ENCODE assay signal across 25 mouse cellular contexts in genomic region chr1:141450960-141451359, GRCm38 (mm10).
"Had no signal": no experiment of that assay in that cellular context is flagged by ENCODE, and none has a peak within 500 bp of the region (broad histone marks: within the 10 kb centered on the region; RNA-seq: fewer than 3 reads in every experiment).

No protein-coding gene starts in this region.

- H3K27ac ChIP-seq: gastrocnemius, adult 2 months; heart, embryonic 10.5 days; hindbrain, embryonic 10.5 days; hindbrain, embryonic 12.5 days; hindbrain, embryonic 14.5 days; intestine, embryonic 15.5 days; layer of hippocampus, adult 2 months; left cerebral cortex, adult 2 months; limb, embryonic 10.5 days; limb, embryonic 12.5 days had no signal

- H3K9me3 ChIP-seq: heart, embryonic 10.5 days; heart, embryonic 12.5 days; hindbrain, embryonic 10.5 days; hindbrain, embryonic 12.5 days; intestine, embryonic 15.5 days; limb, embryonic 10.5 days; limb, embryonic 12.5 days had no signal

- H3K27me3 ChIP-seq: heart, embryonic 12.5 days; hindbrain, embryonic 12.5 days; intestine, embryonic 15.5 days; limb, embryonic 12.5 days had no signal

- DNase-seq: gastrocnemius, adult 2 months; gastrocnemius, postnatal 10 days; gastrocnemius, postnatal 25 days; heart, adult 18-20 months; heart, postnatal 10 days; heart, postnatal 4 days; kidney, adult 18-20 months; kidney, adult 8-10 months; kidney, postnatal 10 days; kidney, postnatal 25 days; kidney, postnatal 4 days; liver had no signal

- ATAC-seq: hindbrain, embryonic 16.5 days; inflammation-experienced regulatory T-cells, adult 6 months; intestine, embryonic 15.5 days; intestine, postnatal 0 days had no signal

- H3K4me1 ChIP-seq: heart, embryonic 10.5 days; heart, embryonic 12.5 days; hindbrain, embryonic 10.5 days; hindbrain, embryonic 12.5 days; intestine, embryonic 15.5 days; limb, embryonic 10.5 days; limb, embryonic 12.5 days had no signal

- H3K36me3 ChIP-seq: heart, embryonic 10.5 days; heart, embryonic 12.5 days; hindbrain, embryonic 10.5 days; hindbrain, embryonic 12.5 days; intestine, embryonic 15.5 days; limb, embryonic 10.5 days; limb, embryonic 12.5 days had no signal

- H3K4me3 ChIP-seq: gastrocnemius, adult 2 months; heart, embryonic 10.5 days; heart, embryonic 12.5 days; hindbrain, embryonic 10.5 days; hindbrain, embryonic 12.5 days; intestine, embryonic 15.5 days; layer of hippocampus, adult 2 months; left cerebral cortex, adult 2 months; limb, embryonic 10.5 days; limb, embryonic 12.5 days had no signal

- H3K9ac ChIP-seq: heart, embryonic 12.5 days; hindbrain, embryonic 12.5 days; hindbrain, embryonic 14.5 days; intestine, embryonic 15.5 days; limb, embryonic 12.5 days had no signal

- H3K4me2 ChIP-seq: heart, embryonic 12.5 days; hindbrain, embryonic 12.5 days; hindbrain, embryonic 14.5 days; intestine, embryonic 15.5 days; limb, embryonic 12.5 days had no signal
